Mouse (Mus musculus) G1E (cell line): ENCODE data around the gene Dll4. TPM values are rescaled to one million over a fixed set of nuclear protein-coding genes. Genes with fewer than 3 reads are reported as not detected.

Experiments used
- ATAC-seq: 2 replicates; pipeline ENCODE4 v1.8.0; 2016; ENCODE audit warnings: mild to moderate bottlenecking; ENCODE audit not compliant: insufficient number of reproducible peaks, poor library complexity, low FRiP score, severe bottlenecking; ENCODE audit errors: extremely low read depth
- DNase-seq: peaks from one replicate; pipeline ENCODE4 v3.0.0; 2012; ENCODE audit warnings: low spot score
- H3K27me3 ChIP-seq: 2 replicates; pipeline ENCODE4 v1.6.1; 2012; ENCODE audit warnings: mild to moderate bottlenecking, low read length, inconsistent platforms; ENCODE audit not compliant: insufficient read depth
- H3K36me3 ChIP-seq: replicated peaks from 2 replicates; pipeline ENCODE3; 2012; ENCODE audit warnings: mild to moderate bottlenecking, inconsistent platforms
- H3K4me1 ChIP-seq: 2 replicates; pipeline ENCODE4 v1.6.1; 2012; ENCODE audit warnings: low read depth, low read length, inconsistent platforms, mixed read lengths; ENCODE audit not compliant: insufficient read depth
- H3K4me3 ChIP-seq: 2 replicates; pipeline ENCODE4 v1.5.1; 2012; ENCODE audit warnings: low read depth, mild to moderate bottlenecking, inconsistent platforms, low read length, moderate library complexity, mixed read lengths
- H3K9me3 ChIP-seq: replicated peaks from 2 replicates; pipeline ENCODE4 v1.6.1; 2012; ENCODE audit warnings: inconsistent platforms
- CTCF ChIP-seq: IDR thresholded peaks from 2 replicates; pipeline ENCODE4 v1.5.1; 2012; ENCODE audit warnings: low read depth, low read length, inconsistent platforms, mixed read lengths
- GATA1 ChIP-seq: IDR thresholded peaks from 2 replicates; pipeline ENCODE4 v1.6.1; 2012; ENCODE audit warnings: borderline replicate concordance, low read length, inconsistent platforms, mixed read lengths
- GATA2 ChIP-seq: IDR thresholded peaks from 2 replicates; pipeline ENCODE4 v1.6.1; 2012; ENCODE audit warnings: low read depth, low read length, inconsistent platforms, borderline replicate concordance
- POLR2AphosphoS5 ChIP-seq: IDR thresholded peaks from 2 replicates; pipeline ENCODE4 v1.6.1; 2012; ENCODE audit warnings: low read depth, low read length, inconsistent platforms; ENCODE audit not compliant: insufficient replicate concordance
- TAL1 ChIP-seq: conservative IDR thresholded peaks from 2 replicates; pipeline ENCODE4 v1.6.1; 2012; ENCODE audit warnings: low read depth, low read length, inconsistent platforms, mixed read lengths
- polyA plus RNA-seq: library from polyadenylated mRNA; stranded (reverse); fragments of >175 nt; gene quantifications from 2 replicates; pipeline ENCODE4 v1.2.3, GENCODE M21; 2012
- total RNA-seq, 2 experiments: library from RNA; stranded (forward) in 1 of 2; stranded (reverse) in 1 of 2; fragments of 200-1000 nt in 1 of 2; fragments of >200 nt in 1 of 2; fragmentation: Nextera tagmentation in 1 of 2; gene quantifications; 2 replicates each; pipeline ENCODE4 v1.2.3; 2014 to 2017

Gene Dll4
- total and polyA plus RNA-seq, 3 experiments = 0.09 to 0.33 (median 0.23) TPM

DNA sequence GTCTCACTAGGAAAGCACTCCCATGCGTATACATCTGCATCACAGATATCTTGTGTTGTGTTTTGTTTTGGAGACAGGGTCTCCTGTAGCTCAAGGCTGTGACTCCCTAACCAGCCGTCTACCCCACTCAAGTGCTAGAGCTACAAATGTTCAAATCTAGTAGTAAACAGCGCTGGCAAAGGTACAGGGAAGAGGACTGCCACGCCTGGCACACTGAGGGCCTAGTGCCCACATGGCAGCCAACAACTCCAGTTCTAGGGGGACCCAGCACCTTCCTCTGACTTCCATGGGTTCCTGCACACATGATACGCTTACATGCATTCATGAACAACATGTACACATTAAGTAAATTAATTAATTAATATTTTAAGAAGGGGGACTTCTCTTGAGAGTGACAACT lies 33.3 kb upstream of the Dll4 start:
- ATAC-seq (no peak), DNase-seq (no peak)
- no peaks in the 10 kb centered on the region for H3K9me3 ChIP-seq
- no peaks in the 10 kb centered on the region for H3K27me3 ChIP-seq
- H3K36me3 ChIP-seq = peaks cover 74% of the 10 kb centered on the region
- TF ChIP-seq GATA2 (no peak), GATA1 (no peak), POLR2AphosphoS5 (no peak), TAL1 (no peak), CTCF (no peak)
- peaks cover 59% of the 10 kb centered on the region for H3K4me1 ChIP-seq
- no peak overlapping the region for H3K4me3 ChIP-seq

DNA sequence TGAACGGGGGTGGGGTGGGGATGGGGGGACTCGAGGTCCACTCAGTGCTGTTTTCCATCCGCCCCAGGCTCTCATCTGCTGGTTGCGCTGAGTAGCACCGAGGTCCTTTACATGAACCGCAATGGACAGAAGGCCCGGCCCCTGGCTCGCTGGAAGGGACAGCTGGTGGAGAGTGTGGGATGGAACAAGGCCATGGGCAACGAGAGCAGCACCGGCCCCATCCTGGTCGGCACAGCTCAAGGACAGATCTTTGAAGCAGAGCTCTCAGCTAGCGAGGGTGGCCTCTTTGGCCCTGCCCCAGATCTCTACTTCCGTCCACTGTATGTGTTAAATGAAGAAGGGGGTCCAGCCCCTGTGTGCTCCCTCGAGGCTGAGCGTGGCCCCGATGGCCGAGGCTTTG lies 32.7 kb upstream of the Dll4 start:
- ATAC-seq (no peak), DNase-seq (no peak)
- H3K4me1 ChIP-seq = peaks cover 59% of the 10 kb centered on the region
- H3K4me3 ChIP-seq = no peak overlapping the region; the same call in 1 of the 2 replicates
- H3K27me3 ChIP-seq = no peaks in the 10 kb centered on the region
- TF ChIP-seq POLR2AphosphoS5 (no peak), CTCF (no peak), GATA2 (no peak), TAL1 (no peak), GATA1 (no peak)
- H3K36me3 ChIP-seq = peaks cover 80% of the 10 kb centered on the region
- no peaks in the 10 kb centered on the region for H3K9me3 ChIP-seq

DNA sequence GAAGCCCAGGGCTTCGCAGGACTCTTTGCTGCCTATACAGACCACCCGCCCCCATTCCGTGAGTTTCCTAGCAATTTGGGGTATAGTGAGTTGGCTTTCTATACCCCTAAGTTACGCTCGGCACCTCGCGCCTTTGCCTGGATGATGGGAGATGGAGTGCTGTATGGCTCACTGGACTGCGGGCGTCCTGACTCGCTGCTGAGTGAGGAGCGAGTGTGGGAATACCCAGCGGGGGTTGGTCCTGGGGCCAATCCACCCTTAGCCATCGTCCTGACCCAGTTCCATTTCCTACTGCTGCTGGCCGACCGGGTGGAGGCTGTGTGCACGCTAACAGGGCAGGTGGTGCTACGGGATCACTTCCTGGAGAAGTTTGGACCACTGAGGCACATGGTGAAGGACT lies 32.3 kb upstream of the Dll4 start:
- Histone ChIP-seq H3K27me3 (no peaks in the 10 kb centered on the region), H3K9me3 (no peaks in the 10 kb centered on the region), H3K36me3 (peaks cover 84% of the 10 kb centered on the region), H3K4me3 (peak overlapping the region; percentile 13; the same call in 1 of the 2 replicates), H3K4me1 (peaks cover 57% of the 10 kb centered on the region)
- TF ChIP-seq POLR2AphosphoS5 = no peak
- TF ChIP-seq GATA1 = no peak
- no peak for TF ChIP-seq CTCF
- ATAC-seq = no peak
- no peak for DNase-seq

DNA sequence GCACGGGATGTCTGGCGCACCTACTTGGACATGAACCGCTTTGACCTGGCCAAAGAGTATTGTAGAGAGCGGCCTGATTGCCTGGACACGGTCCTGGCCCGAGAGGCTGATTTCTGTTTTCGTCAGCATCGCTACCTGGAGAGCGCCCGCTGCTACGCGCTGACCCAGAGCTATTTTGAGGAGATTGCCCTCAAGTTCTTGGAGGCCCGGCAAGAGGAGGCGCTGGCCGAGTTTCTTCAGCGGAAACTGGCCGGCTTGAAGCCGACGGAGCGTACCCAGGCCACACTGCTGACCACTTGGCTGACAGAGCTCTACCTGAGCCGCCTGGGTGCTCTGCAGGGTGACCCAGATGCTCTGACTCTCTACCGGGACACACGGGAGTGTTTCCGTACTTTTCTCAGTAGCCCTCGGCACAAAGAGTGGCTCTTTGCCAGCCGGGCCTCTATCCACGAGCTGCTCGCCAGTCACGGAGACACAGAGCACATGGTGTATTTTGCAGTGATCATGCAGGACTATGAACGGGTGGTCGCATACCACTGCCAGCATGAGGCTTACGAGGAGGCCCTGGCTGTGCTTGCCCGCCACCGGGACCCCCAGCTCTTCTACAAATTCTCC lies 31.7 kb upstream of the Dll4 start:
- ATAC-seq = no peak
- TF ChIP-seq GATA1 (no peak), CTCF (no peak), GATA2 (no peak), TAL1 (no peak), POLR2AphosphoS5 (no peak)
- no peak overlapping the region; the same call in 1 of the 2 replicates for H3K4me3 ChIP-seq
- peaks cover 90% of the 10 kb centered on the region for H3K36me3 ChIP-seq
- peaks cover 63% of the 10 kb centered on the region for H3K4me1 ChIP-seq
- DNase-seq = no peak
- no peaks in the 10 kb centered on the region for H3K27me3 ChIP-seq
- H3K9me3 ChIP-seq = no peaks in the 10 kb centered on the region

DNA sequence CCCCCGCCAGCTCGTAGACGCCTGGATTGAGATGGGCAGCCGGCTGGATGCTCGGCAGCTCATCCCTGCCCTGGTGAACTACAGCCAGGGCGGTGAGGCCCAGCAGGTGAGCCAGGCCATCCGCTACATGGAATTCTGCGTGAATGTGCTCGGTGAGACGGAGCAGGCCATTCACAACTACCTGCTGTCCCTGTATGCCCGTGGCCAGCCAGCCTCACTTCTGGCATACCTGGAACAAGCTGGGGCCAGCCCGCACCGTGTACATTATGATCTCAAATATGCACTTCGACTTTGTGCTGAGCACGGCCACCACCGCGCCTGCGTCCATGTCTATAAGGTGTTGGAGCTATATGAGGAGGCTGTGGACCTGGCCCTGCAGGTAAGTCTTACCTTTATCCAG lies 31.2 kb upstream of the Dll4 start:
- ATAC-seq = no peak
- H3K4me3 ChIP-seq = peak overlapping the region; percentile 42; the same call in 1 of the 2 replicates
- no peak for DNase-seq
- H3K27me3 ChIP-seq = no peaks in the 10 kb centered on the region
- H3K4me1 ChIP-seq = peaks cover 67% of the 10 kb centered on the region
- peaks cover 95% of the 10 kb centered on the region for H3K36me3 ChIP-seq
- H3K9me3 ChIP-seq = no peaks in the 10 kb centered on the region
- TF ChIP-seq GATA2 (no peak), TAL1 (no peak), POLR2AphosphoS5 (no peak), GATA1 (no peak), CTCF (no peak)

DNA sequence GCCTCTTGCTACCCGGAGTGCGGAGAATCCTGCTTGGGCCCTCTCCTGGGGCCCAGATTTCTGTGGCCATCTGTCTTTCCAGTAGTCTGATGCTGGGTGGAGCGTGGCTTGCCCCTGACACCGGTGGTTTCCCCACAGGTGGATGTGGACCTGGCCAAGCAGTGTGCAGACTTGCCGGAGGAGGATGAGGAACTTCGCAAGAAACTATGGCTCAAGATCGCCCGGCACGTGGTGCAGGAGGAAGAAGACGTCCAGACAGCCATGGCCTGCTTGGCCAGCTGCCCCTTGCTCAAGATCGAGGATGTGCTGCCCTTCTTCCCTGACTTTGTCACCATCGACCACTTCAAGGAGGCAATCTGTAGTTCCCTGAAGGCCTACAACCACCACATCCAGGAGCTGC lies 28.8 kb upstream of the Dll4 start:
- no peaks in the 10 kb centered on the region for H3K27me3 ChIP-seq
- no peak for DNase-seq
- H3K4me1 ChIP-seq = peaks cover 76% of the 10 kb centered on the region
- H3K4me3 ChIP-seq = no peak overlapping the region
- peaks cover 94% of the 10 kb centered on the region for H3K36me3 ChIP-seq
- H3K9me3 ChIP-seq = no peaks in the 10 kb centered on the region
- TF ChIP-seq GATA1 (no peak), POLR2AphosphoS5 (no peak), GATA2 (no peak), TAL1 (no peak), CTCF (no peak)
- ATAC-seq = no peak
